Mouse (Mus musculus): ENCODE measurements around the gene Immp2l. TPM values are rescaled to one million over a fixed set of nuclear protein-coding genes. Genes with fewer than 3 reads are reported as not detected.

Gene Immp2l
- total and polyA plus RNA-seq, 3 experiments = 20.1 to 30.3 (median 23.1) TPM

GRCm38 (mm10) chr12:41237880-41238279, 214.0 kb downstream of the Immp2l start:
- no peaks in the 10 kb centered on the region for H3K36me3 ChIP-seq (ENCODE audit: control insufficient read depth, insufficient read depth, low read length)
- intact Hi-C loops (cut with DNase I) = no loop called here
- no peak overlapping the region for H3K9ac ChIP-seq (ENCODE audit: low read depth, low read length)
- DNase-seq = no peak
- H3K27me3 ChIP-seq (ENCODE audit: control insufficient read depth, insufficient read depth, low read length) = no peaks in the 10 kb centered on the region
- no peak overlapping the region for H3K4me3 ChIP-seq
- H3K4me1 ChIP-seq (ENCODE audit: control insufficient read depth, insufficient read depth, low read length) = no peaks in the 10 kb centered on the region
- no peaks in the 10 kb centered on the region for H3K79me2 ChIP-seq (replicated peaks; ENCODE audit: control insufficient read depth, insufficient read depth, low read length)
- WGBS = 70% methylated on average over 3 of the region's 3 CpGs
- no peak overlapping the region for H3K27ac ChIP-seq
- no peak for TF ChIP-seq POLR2A (IDR thresholded peaks at IDR 0.05; ENCODE audit: insufficient read depth, low read depth, low read length)
- TF ChIP-seq CTCF (IDR thresholded peaks at IDR 0.05) = no peak
- no peak for TF ChIP-seq EP300 (IDR thresholded peaks at IDR 0.05; ENCODE audit: insufficient read depth, low read depth, low read length)

- TF ChIP-seq POLR2A (IDR thresholded peaks at IDR 0.05; ENCODE audit: insufficient read depth, low read depth, low read length) = no peak
- TF ChIP-seq CTCF (IDR thresholded peaks at IDR 0.05) = no peak
- no peak for TF ChIP-seq EP300 (IDR thresholded peaks at IDR 0.05; ENCODE audit: insufficient read depth, low read depth, low read length)
- 65% methylated on average over 2 of the region's 2 CpGs for WGBS
- H3K4me1 ChIP-seq (ENCODE audit: control insufficient read depth, insufficient read depth, low read length) = no peaks in the 10 kb centered on the region
- H3K4me3 ChIP-seq = no peak overlapping the region
- H3K9ac ChIP-seq (ENCODE audit: low read depth, low read length) = no peak overlapping the region
- H3K27ac ChIP-seq = no peak overlapping the region
- H3K36me3 ChIP-seq (ENCODE audit: control insufficient read depth, insufficient read depth, low read length) = no peaks in the 10 kb centered on the region
- intact Hi-C loops (cut with DNase I) = no loop called here
- DNase-seq = no peak
- no peaks in the 10 kb centered on the region for H3K27me3 ChIP-seq (ENCODE audit: control insufficient read depth, insufficient read depth, low read length)
- H3K79me2 ChIP-seq (replicated peaks; ENCODE audit: control insufficient read depth, insufficient read depth, low read length) = no peaks in the 10 kb centered on the region
These were observed 217.3 kb downstream of the Immp2l start for GRCm38 (mm10) chr12:41241221-41241620.

- H3K36me3 ChIP-seq (ENCODE audit: control insufficient read depth, insufficient read depth, low read length) = no peaks in the 10 kb centered on the region
- H3K79me2 ChIP-seq (replicated peaks; ENCODE audit: control insufficient read depth, insufficient read depth, low read length) = no peaks in the 10 kb centered on the region
- WGBS = 96% methylated on average over 1 of the region's 1 CpGs
- H3K4me1 ChIP-seq (ENCODE audit: control insufficient read depth, insufficient read depth, low read length) = no peaks in the 10 kb centered on the region
- TF ChIP-seq EP300 (IDR thresholded peaks at IDR 0.05; ENCODE audit: insufficient read depth, low read depth, low read length) = no peak
- TF ChIP-seq CTCF (IDR thresholded peaks at IDR 0.05) = no peak
- TF ChIP-seq POLR2A (IDR thresholded peaks at IDR 0.05; ENCODE audit: insufficient read depth, low read depth, low read length) = no peak
- no peak overlapping the region for H3K27ac ChIP-seq
- H3K27me3 ChIP-seq (ENCODE audit: control insufficient read depth, insufficient read depth, low read length) = no peaks in the 10 kb centered on the region
- H3K4me3 ChIP-seq = no peak overlapping the region
- no peak overlapping the region for H3K9ac ChIP-seq (ENCODE audit: low read depth, low read length)
- no peak for DNase-seq
- intact Hi-C loops (cut with DNase I) = no loop called here
These were observed 224.4 kb downstream of the Immp2l start for GRCm38 (mm10) chr12:41248254-41248653.

- TF ChIP-seq CTCF (IDR thresholded peaks at IDR 0.05) = no peak
- no peak for TF ChIP-seq EP300 (IDR thresholded peaks at IDR 0.05; ENCODE audit: insufficient read depth, low read depth, low read length)
- TF ChIP-seq POLR2A (IDR thresholded peaks at IDR 0.05; ENCODE audit: insufficient read depth, low read depth, low read length) = no peak
- Histone ChIP-seq H3K4me3 (no peak overlapping the region), H3K79me2 (replicated peaks; ENCODE audit: control insufficient read depth, insufficient read depth, low read length) (no peaks in the 10 kb centered on the region), H3K4me1 (ENCODE audit: control insufficient read depth, insufficient read depth, low read length) (no peaks in the 10 kb centered on the region), H3K27me3 (ENCODE audit: control insufficient read depth, insufficient read depth, low read length) (no peaks in the 10 kb centered on the region), H3K9ac (ENCODE audit: low read depth, low read length) (no peak overlapping the region), H3K27ac (no peak overlapping the region), H3K36me3 (ENCODE audit: control insufficient read depth, insufficient read depth, low read length) (no peaks in the 10 kb centered on the region)
- DNase-seq = no peak
- 62% methylated on average over 3 of the region's 3 CpGs for WGBS
- intact Hi-C loops (cut with DNase I) = no loop called here
These were observed 226.2 kb downstream of the Immp2l start for GRCm38 (mm10) chr12:41250123-41250522.

GRCm38 (mm10) chr12:41257905-41258304, 234.0 kb downstream of the Immp2l start:
- H3K9ac ChIP-seq (ENCODE audit: low read depth, low read length) = no peak overlapping the region
- no peak overlapping the region for H3K27ac ChIP-seq
- H3K4me1 ChIP-seq (ENCODE audit: control insufficient read depth, insufficient read depth, low read length) = no peaks in the 10 kb centered on the region
- H3K36me3 ChIP-seq (ENCODE audit: control insufficient read depth, insufficient read depth, low read length) = no peaks in the 10 kb centered on the region
- intact Hi-C loops (cut with DNase I) = no loop called here
- TF ChIP-seq EP300 (IDR thresholded peaks at IDR 0.05; ENCODE audit: insufficient read depth, low read depth, low read length) (no peak), CTCF (IDR thresholded peaks at IDR 0.05) (no peak), POLR2A (IDR thresholded peaks at IDR 0.05; ENCODE audit: insufficient read depth, low read depth, low read length) (no peak)
- H3K4me3 ChIP-seq = no peak overlapping the region
- no peaks in the 10 kb centered on the region for H3K27me3 ChIP-seq (ENCODE audit: control insufficient read depth, insufficient read depth, low read length)
- DNase-seq = no peak
- H3K79me2 ChIP-seq (replicated peaks; ENCODE audit: control insufficient read depth, insufficient read depth, low read length) = no peaks in the 10 kb centered on the region
- 62% methylated on average over 2 of the region's 2 CpGs for WGBS

- intact Hi-C loops (cut with DNase I) = no loop called here
- H3K27me3 ChIP-seq (ENCODE audit: control insufficient read depth, insufficient read depth, low read length) = no peaks in the 10 kb centered on the region
These were observed 235.7 kb downstream of the Immp2l start for GRCm38 (mm10) chr12:41259608-41260007.

More at GRCm38 (mm10) chr12:41259608-41260007, 235.7 kb downstream of the Immp2l start:
- no peak for DNase-seq
- no peak overlapping the region for H3K9ac ChIP-seq (ENCODE audit: low read depth, low read length)
- no peaks in the 10 kb centered on the region for H3K79me2 ChIP-seq (replicated peaks; ENCODE audit: control insufficient read depth, insufficient read depth, low read length)
- H3K4me3 ChIP-seq = no peak overlapping the region
- TF ChIP-seq POLR2A (IDR thresholded peaks at IDR 0.05; ENCODE audit: insufficient read depth, low read depth, low read length) (no peak), CTCF (IDR thresholded peaks at IDR 0.05) (no peak), EP300 (IDR thresholded peaks at IDR 0.05; ENCODE audit: insufficient read depth, low read depth, low read length) (no peak)
- H3K27ac ChIP-seq = no peak overlapping the region
- WGBS = 79% methylated on average over 2 of the region's 2 CpGs
- H3K36me3 ChIP-seq (ENCODE audit: control insufficient read depth, insufficient read depth, low read length) = no peaks in the 10 kb centered on the region
- H3K4me1 ChIP-seq (ENCODE audit: control insufficient read depth, insufficient read depth, low read length) = no peaks in the 10 kb centered on the region

Data from heart, adult 2 months (tissue).